Mouse (Mus musculus): ENCODE measurements around the gene C1qc. TPM values are rescaled to one million over a fixed set of nuclear protein-coding genes. Genes with fewer than 3 reads are reported as not detected.

The C1qc gene
- 30.9 and 37.9 TPM in 2 replicates for polyA plus RNA-seq (2012; rRNA removed)

GRCm38 (mm10) chr4:136892811-136893210 lies at the start of gene C1qc:
Gene C1qc (minus strand): TSS chr4:136893065.

GRCm38 (mm10) chr4:136898637-136899036 lies 5.8 kb upstream of the C1qc start, which contains the start of gene C1qa:
Gene C1qa (minus strand): TSS chr4:136898803.

GRCm38 (mm10) chr4:136886101-136886500 lies 6.8 kb downstream of the C1qc start, which contains the start of gene C1qb:
Gene C1qb (minus strand): TSS chr4:136886187.

Other genes starting within 250 kb of the C1qc start
- gene Ephb2, start 57.1 kb downstream of the C1qc start, polyA plus RNA-seq (2012; rRNA removed) = 0.53 and 0.64 TPM in 2 replicates
- gene C1qb, start 6.9 kb downstream of the C1qc start, polyA plus RNA-seq (2012; rRNA removed) = 51.0 and 67.3 TPM in 2 replicates
- 21.0 and 26.2 TPM in 2 replicates for gene C1qa, start 5.7 kb upstream of the C1qc start, polyA plus RNA-seq (2012; rRNA removed)
- gene Epha8, start 63.8 kb upstream of the C1qc start, polyA plus RNA-seq (2012; rRNA removed) = 0.24 and 0.28 TPM in 2 replicates
- gene Zbtb40, start 155.7 kb upstream of the C1qc start, polyA plus RNA-seq (2012; rRNA removed) = 1.6 and 1.8 TPM in 2 replicates

Data from liver, embryonic 14 days (tissue).